Mouse (Mus musculus) 3134 (cell line): ENCODE measurements around the gene Gm26938.

ENCODE experiments used
- DNase-seq: peaks from one replicate; pipeline ENCODE4 v3.0.0-alpha.2; 2011; ENCODE audit warnings: low spot score; ENCODE audit not compliant: insufficient read length; ENCODE audit errors: extremely low read depth

Gene Gm26938

DNA sequence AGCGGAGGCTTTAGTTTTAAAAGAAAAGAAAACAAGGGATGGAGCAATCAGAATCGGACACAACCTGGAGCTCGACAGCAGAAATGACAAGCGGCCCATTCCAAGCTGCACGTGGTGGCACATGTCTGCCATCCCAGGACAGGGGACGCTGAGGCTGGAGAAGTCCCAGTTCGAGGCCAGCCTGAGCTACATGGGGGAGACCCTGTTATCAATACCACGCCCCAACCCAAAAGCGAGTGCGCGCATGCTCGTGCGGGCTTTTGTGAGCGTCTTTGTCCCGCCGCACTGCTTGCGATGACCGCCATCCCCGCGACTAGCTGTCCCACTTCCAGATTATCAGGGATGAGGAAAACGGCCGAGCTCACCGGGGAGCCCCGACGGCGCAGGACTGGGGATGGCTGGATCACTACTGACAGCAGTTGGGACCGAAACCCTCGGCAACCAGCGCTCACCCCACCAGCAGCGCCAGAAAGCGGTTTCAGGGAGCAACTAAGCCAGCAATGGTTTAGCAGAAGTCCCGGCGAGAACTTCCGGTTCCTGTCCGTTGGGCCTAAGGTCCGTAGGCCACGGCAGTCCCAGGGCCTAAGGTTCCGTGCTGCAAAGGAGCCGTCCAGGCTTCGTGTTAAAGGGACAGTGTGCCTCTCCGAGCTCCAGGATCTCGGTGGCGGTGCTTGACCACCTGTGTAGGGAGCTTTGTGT, at the start of gene Gm26938, which contains the start of gene Psmg3:
Gene Gm26938, minus strand, starts transcription at position 51 of the 699 bp plus-strand sequence.
Gene Psmg3, minus strand, starts transcription at position 529 of the 699 bp plus-strand sequence.
- DNase-seq, result peak; percentile 93

DNA sequence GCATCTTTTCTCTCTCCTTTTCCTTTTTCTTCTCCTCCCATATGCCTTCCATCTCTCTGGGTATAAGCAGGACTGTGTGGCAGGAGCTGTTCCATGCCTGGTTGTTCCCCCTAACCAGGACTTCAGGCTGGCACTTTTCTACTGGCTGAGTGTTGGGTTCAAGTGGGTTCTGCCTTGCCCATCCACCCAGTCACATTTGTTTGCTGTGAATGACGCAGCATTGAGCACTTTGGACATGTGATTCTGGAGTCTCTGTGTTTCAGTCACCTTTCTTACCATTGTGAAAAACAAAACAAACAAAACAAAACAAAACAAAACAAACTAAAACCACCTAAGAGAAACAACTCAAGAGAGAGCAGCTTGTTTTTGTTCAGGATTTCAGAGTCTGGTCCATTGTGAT, 45.3 kb upstream of the Gm26938 start:
- no peak for DNase-seq

DNA sequence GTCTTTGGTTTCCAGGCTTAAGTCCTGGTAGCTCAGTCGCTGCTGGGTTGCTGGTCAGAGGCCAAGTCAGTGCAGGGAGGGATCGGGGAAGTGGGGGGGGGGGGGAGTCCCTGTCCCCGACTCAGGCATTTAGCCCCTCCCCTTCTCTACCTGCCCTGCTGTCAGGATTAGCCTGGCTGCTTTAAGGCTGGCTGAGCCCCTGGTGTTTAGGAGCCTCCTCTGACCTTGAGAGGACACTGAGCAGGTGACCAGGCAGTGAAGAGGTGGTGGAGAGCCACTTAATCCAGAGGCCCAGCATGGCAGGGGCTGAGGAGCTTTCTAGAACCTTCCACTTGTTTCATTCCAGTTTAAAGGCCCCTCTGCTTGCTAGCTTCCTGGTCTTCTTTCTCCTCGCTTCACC, 44.7 kb upstream of the Gm26938 start:
- no peak for DNase-seq

DNA sequence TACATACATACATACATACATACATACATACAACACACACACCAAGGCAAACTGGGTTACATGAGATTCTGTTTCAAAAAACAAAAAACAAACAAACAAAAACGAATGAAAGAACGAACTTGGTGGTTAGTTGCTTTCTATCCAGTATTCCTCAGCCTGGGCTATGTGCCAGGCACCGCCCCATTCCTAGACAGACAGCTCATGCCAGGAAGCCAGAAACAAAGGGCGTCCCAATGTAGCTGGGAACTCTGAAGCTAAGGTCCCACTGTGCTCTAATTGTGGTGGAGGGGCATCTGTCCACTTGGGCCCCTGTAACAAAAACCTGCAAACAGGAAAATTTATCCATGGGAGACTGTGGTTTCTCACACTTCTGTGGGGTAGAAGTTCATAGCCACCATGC, 36.6 kb upstream of the Gm26938 start:
- DNase-seq, result no peak

DNA sequence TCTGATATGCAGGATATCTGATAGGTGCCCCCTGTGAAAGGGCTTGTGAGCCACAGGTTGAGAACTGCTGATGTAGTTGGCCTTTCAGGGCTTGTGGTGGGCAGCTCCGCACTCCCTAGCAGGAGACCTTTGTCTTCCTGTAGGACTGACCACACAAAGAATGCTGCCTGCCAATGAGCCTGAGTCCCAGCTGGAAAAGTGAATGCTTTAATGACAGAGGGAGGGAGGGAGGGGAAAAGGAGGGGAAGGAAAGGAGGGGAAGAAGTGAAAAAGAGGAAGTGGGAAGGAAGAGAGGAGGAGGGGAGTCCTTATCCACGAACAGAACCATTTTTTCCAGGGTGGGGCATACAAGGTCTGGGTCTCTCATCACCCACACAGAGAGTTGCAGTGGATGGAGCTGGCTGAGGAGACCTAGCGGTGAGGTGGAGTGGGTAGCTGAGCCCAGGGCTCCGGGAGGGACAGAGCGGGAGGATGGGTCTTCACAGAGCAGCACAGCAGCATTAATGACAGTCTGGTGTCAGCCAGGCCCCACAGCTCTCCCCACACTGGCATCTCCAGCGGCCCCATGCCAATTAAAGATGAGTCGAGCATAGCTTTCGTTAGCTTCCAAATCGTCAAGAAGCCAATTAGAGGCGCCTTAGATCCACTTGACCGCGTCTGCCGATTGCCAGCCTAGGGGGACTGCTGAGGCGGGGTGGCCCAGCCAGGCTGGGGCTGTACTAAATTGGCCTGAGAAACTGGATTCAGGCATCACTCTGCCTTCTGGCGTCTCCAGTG, 34.3 kb upstream of the Gm26938 start:
- DNase-seq, result no peak

DNA sequence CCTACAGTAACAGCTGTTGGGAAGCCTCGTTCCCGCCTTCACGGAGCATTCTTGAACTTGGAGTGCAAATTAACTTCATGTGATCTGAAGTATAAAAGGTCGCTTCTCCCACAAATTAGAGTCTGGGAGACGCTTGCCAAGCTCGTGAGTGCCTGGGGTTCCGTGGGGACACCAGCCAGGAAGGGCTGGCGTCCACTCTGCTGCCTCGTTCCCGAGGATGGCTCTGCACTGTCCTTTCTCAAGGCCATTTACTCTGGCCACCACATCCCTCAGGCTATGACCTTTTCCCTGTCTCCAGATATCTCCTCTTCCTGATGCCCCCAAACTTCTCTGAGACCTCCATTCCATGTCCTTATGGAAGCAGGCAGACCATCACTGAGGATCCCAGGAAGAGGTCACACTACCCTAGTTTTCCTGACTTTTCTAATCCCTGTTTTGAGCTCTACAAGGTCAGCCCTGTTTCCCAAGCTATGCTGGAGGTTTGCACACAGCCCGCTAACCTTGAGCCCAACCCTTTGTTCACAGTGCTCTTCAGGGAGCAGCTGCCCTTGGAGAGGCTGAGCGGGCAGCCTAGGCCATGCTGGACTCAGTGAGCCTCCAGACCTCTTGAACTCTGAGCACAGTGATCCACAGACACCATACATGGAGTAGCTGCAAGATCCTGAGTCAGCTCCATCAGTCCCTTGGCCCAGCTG, 23.6 kb upstream of the Gm26938 start:
- no peak for DNase-seq

DNA sequence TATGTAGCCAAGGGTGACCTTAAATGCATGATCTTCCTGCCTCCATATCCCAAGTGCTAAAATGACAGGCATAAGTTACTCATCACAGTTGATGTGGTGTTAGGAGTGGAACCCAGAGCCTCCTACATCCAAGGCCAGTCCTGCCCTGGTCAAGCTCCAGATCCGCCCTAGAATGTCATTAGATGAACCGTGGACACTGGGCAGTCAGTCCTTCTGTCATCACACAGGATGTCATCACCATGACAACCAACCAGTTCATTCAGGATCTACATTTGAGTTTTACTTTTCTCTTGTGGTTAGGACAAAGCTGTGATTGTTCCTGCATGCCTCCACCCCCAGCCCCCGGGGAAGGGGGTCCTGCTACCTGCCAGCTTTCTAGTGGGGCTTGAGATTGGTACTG, 12.9 kb upstream of the Gm26938 start:
- DNase-seq, result no peak

DNA sequence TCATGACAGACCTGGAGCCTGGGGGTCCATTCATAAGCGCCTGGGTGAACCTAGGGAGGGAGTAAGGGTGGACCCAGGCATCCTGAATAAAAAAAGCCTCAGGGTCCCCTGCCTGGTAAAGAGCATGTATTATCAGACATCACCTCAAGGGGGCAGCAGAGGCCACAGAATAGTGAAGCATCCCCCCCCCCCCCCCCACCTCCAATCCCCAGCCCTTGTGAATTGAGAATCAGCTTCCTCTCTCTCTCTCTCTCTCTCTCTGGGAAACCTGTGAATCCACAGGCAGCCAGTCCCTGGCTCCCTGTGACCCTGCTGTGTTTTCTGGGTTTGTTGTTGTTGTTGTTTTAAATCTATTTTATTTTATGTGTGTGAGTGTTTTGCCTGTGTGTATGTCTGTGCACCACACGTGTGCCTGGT, 12.3 kb upstream of the Gm26938 start:
- no peak for DNase-seq

DNA sequence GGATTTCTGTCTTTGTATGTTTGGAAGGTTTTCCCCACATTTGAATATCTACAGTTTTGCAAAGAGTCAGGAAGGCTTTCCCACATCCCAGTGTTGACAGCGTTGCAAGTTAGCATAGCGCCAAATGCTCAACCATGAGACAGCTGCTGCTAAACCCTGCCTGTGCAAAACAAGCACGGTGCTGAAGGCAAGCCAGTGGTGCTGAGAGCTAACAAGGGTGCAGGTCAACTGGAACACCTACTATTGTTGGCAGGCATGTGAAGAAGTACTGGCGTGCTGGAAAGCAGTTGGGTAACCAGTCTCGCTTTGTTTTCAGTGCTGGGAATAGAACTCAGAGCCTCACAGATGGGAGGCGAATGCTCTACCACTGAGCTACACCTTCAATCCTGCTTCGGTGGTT, 9.5 kb upstream of the Gm26938 start:
- no peak for DNase-seq

DNA sequence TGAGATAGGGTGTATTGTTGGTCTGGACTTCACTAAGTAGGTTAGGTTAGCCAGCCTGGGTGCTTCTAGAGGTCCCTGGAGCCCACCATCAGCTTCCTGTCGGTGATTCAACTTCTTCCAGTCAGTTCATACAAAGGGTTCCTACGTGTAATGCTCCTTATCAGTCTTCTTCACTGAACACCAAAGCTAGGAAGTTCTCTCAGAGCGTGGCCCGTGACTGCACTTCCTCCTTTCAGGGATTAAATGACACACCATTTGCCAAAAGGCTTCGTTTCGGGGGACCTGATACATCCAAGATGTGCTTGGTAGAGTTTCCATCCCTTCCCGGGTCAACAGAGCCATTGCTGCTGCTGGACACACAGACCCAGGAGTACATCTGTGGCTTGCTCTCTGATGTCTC, 5.9 kb upstream of the Gm26938 start:
- no peak for DNase-seq

DNA sequence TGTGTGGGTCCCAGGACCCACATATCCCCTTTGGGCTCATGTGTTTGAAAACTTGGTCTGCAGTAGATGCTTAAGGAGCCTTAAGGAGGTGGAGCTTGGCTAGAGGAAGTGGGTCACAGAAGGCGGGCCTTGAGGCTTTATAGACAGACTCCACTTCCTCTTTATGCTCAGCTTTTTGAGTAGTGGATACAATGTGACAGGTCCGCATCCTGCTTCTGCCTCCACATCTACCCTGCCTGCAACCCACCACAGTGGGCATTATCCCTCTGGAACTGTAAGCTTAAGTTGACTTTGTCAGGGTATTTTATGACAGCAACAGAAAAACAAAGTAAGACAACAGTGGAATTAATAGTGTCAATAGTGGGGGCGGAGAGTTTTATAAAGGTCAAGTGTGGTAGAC, 4.5 kb upstream of the Gm26938 start:
- no peak for DNase-seq

DNA sequence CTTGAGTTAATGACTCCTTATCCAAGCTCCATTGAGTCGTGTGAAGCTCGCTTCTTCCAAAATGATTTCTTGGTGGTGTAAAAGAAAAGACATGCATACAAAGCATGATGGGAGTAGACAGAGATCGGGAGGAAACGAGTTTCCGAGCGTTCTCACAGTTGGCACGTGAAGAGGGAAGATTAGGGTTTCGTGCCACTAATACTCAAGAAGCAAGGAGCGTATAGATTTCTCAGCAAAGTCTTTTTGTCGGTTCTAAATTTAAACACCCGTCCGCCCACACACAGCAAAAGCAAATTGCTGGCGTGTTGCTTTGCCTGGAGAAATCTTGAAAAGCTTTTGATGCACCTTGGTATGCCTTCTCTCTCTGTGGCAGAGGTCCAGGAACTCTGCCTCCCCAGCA, 3.2 kb upstream of the Gm26938 start:
- DNase-seq, result no peak

DNA sequence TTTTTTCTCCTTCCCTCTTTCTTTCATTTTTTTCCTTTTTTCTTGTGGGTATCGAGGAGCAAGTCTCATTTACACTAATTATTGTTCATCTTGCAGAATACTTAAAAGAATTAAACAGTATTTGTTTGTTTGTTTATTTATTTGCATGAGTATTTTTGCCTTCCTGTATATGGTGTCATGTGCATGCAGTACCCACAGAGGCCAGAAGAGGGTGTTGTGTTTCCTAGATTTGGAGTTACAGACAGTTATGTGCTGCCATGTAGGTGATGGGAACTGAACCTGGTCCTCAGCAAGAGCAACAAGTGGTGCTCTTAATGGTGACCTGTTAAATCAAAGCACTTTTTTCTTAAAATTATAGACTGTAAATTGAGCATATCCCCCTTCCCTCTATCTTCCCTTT, 1.4 kb upstream of the Gm26938 start:
- DNase-seq, result no peak

DNA sequence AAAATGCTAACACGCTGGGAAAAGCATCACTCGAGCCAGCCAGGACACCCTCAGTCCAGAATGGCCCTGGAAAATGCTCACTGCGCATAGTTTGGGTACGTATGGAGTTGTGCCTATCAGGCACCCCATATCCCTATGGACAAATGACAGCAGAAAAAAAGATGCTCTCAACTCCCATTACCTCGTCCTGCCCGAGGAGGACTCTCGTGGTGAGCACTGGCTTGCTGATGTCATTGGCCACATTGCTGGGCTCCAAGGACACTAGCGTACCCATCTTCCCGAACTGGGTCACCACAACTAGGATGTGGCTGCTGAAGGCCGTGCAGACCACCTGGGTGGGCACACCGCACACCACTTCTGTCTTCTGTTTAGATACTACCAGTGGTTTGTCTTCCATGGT, 260 bp downstream of the Gm26938 start:
- no peak for DNase-seq

DNA sequence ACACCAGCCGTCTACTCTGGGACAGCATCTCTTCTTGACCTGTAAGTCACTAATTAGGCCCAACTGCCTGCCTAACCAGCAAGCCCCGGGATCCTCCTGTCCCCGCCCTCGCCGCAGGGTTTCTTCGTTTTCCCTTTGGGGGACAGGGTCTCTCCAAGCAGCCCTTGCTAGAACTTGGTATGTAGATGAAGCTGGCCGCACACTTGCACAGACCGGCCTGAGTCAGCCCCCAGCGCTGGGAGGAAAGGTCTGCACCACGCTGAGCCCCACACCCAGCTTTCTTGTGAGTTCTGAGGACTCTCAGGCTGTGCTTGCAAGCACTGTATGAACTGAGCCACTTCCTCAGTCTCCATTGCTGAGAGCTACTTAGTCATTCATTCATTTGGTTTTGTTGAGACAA, 1.7 kb downstream of the Gm26938 start:
- no peak for DNase-seq

DNA sequence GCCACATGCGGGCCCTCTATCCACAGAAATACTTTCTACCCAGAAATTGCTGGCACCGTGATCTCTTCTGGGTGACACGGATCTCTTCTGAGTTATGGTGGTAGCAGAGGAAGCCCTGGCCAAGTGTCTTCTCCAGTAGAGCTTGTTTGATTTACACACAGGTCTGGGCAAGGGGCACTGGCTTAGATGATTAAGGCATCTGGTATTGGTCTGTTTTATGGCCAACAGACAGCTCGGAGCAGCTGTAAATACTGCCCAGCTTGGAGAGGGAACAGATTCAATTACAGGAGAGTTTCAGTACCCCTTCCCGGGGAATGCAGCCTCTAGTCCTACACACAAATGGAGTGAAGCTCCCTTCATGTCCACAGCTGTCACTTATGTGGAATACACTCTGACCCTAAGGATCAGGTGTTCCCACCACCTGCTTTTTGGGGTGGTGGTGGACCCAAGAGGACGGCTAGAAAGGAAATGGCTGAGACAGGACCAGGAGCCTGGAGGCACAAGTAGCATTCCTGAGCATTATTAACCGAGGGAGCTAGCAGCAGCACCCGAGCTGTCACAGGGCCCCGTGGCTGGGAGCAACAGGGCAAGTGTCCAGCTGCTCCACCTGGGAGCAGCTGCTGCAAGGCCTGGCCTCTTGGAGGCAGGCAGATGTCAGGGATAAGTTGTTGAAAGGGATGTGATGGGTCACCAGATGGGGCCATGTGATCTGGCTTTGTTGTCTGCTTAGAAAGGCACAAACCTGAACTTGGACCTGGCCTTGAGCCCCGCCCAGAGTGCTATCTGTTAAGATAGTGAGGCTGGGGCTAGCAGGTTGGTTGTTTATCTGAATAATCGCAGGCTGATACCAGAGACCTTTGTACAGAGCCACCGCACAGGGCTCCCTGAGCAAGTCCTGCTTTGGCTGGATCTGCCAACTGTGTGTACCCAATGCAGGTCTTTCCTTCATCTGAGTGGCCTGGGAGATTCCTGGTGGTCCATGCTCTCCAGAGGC, 4.4 kb downstream of the Gm26938 start:
- DNase-seq, result no peak

DNA sequence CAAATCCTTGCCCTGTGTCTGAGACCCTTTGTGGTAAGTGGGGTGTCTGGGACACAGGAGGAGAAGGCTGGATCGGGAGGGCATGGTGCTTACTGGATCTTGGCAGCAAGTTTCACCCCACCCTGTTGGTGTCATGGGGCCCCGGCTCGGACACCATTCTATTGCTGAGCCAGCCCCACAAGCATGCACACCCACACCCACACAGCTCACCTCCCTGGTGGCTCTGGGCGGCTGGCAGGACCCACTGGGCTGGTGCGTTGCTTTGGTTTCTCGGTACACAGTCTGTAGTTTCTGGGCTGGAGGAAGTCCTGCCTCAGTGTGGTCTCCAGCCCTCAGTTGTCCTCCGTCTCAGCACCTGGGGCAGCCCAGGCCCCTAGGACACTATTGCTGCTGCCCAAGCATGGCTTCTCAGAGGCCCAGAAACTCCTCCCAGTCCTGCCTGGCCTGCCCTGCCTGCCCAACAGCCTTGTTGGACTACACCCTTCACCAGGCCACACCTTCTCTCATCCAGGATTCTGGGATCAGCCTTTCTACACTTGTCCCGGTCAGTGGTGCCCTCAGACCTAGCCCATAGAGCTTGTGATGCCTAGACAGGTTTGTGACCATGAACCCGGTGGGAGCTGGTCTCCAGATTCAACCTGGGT, 6.5 kb downstream of the Gm26938 start, which contains the start of gene Tmem184a:
Gene Tmem184a, minus strand, starts transcription at position 380 of the 644 bp plus-strand sequence.
- no peak for DNase-seq

DNA sequence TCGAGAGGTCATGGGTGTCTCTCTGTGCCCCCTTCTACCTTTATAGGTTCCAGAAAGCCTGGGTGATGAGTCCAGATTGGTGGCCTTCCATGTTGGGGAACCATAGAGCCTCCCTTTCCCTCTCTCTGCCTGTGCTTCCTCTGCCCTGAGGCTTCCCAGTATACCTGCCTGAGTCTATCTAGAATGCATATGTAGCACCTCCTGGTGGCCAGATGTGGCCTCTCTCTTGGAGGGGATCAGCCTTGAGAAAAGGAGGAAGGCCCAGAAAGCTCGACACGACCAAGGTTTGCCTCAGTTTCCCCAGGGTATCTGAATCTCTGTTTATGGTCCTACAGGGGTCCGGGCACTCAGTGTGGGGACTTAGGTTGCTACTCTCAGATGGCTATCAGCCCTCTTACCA, 7.4 kb downstream of the Gm26938 start:
- DNase-seq, result no peak

DNA sequence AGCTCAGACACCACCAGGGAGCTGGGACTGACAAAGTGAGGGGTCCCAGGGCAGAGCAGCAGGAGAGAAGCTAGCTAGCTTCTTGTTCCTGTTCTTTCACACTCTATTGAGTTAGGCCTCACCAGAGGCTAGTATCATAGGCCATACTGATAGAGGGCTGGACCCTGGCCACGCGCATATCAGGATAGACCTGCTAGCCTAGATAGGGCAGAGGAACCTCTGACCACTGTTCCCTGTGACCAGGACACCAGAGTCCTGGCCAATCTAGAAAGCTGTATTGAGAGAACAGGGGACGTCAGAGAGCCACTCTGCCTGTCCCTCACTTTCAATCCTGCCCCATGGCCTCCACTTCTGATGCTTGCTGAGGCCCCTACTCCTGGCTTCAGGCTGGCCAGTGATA, 8.2 kb downstream of the Gm26938 start:
- no peak for DNase-seq

DNA sequence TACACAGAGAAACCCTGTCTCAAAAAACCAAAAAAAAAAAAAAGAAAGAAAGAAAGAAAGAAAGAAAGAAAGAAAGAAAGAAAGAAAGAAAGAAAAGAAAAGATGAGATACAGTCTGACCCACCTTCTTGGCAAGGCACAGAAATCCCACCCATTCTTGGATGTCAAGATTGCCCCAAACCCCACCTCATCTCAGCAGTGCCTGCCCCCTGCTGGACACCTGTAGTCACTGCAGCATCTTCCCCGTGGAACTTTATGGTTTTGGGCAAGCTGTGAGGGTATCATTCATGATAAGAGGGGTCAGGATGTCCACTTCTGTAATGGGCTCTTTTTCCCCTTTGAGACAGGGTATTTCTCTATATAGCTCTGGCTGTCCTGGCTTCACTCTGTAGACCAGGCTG, 8.9 kb downstream of the Gm26938 start:
- DNase-seq, result no peak
